Mouse (Mus musculus) ovary, postnatal 36 days (tissue): ENCODE measurements around the gene Gm17416.
A peak's percentile ranks its signal among the peaks of the same experiment; 100 is the strongest.

Experiments
- DNase-seq: peaks from one replicate; pipeline ENCODE4 v3.0.0; 2022; ENCODE audit warnings: low spot score, mixed read lengths

Gene Gm17416

GRCm38 (mm10) chr2:152607746-152608145 lies 38.6 kb downstream of the Gm17416 start:
- no peak for DNase-seq

DNA sequence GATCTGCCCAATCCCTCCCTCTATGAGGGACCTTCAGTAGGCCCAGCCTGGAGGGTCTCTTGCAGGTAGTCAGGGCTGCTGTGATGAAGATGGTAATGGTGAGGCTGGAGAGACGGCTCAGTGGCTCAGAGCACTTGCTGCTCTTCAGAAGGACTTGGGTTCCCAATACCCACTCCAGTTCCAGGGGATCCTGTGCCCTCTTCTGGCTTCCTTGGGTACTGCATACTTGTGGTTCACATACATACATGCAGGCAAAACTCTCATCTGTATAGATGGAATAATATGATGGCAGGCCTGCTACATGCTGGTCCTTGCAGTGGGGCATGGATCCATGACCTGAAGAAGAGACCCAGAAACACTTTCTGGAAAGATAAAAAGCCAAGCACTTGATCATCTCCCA lies 39.6 kb downstream of the Gm17416 start:
- no peak for DNase-seq

- DNase-seq: no peak
These were observed 43.1 kb downstream of the Gm17416 start for GRCm38 (mm10) chr2:152612193-152612592.

DNA sequence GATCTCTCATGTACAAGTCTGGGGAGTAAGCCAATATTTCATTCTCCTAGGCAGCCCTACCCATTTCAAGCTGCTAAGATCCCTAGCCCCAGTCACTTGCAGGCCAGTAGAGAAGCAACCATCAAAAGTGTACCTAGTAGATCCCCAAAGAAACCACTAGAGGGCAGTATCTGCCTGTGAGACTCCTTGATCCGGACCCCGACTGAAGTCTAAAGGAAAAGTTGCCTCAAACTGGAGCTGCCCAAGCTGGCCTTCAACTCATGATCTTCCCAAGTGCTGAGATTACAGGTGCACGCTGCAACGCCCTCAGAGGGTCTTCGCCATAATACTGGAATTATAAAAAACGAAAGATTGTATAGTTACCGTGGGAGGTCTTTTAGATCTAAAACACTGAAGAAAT lies 46.4 kb downstream of the Gm17416 start:
- DNase-seq: peak; percentile 30

GRCm38 (mm10) chr2:152616470-152616869 lies 47.3 kb downstream of the Gm17416 start:
- no peak for DNase-seq

GRCm38 (mm10) chr2:152617374-152617773 lies 48.2 kb downstream of the Gm17416 start:
- DNase-seq: no peak
